Mouse (Mus musculus) hindbrain, embryonic 15.5 days (tissue): Measurements from ENCODE around the gene Sgf29. TPM values are rescaled to one million over a fixed set of nuclear protein-coding genes. Genes with fewer than 3 reads are reported as not detected.
"Not testable (repeated sequence)": the region's sequence is repeated elsewhere in the genome, so short reads cannot be mapped to it uniquely, and the experiment has no call there.

ENCODE experiments used
- ATAC-seq: fragments of 200-750 bp; cut with Nextera tagmentation; 2 replicates; pipeline ENCODE4 v1.8.0; 2017; ENCODE audit warnings: low read depth, moderate number of reproducible peaks, moderate TSS enrichment; ENCODE audit not compliant: low FRiP score
- H3K27ac ChIP-seq: fragments of 300-500 bp; sonication (generic); replicated peaks from 2 replicates; pipeline ENCODE4 v1.5.1; 2015; ENCODE audit warnings: mild to moderate bottlenecking, inconsistent platforms
- H3K27me3 ChIP-seq: fragments of 300-500 bp; sonication (generic); 2 replicates; pipeline ENCODE4 v1.6.1; 2015; ENCODE audit warnings: control low read depth, inconsistent platforms
- H3K36me3 ChIP-seq: fragments of 300-500 bp; sonication (generic); 2 replicates; pipeline ENCODE4 v1.6.1; 2015; ENCODE audit warnings: control low read depth, inconsistent platforms
- H3K4me1 ChIP-seq: fragments of 300-500 bp; sonication (generic); replicated peaks from 2 replicates; pipeline ENCODE4 v1.6.1; 2015; ENCODE audit warnings: control low read depth, inconsistent platforms
- H3K4me2 ChIP-seq: fragments of 300-500 bp; sonication (generic); 2 replicates; pipeline ENCODE4 v1.6.1; 2015; ENCODE audit warnings: moderate library complexity, mild to moderate bottlenecking, inconsistent platforms
- H3K4me3 ChIP-seq: fragments of 300-500 bp; sonication (generic); 2 replicates; pipeline ENCODE4 v1.5.1; 2015; ENCODE audit warnings: mild to moderate bottlenecking, inconsistent platforms
- H3K9ac ChIP-seq: fragments of 300-500 bp; sonication (generic); 2 replicates; pipeline ENCODE4 v1.6.1; 2015; ENCODE audit warnings: inconsistent platforms
- H3K9me3 ChIP-seq: fragments of 300-500 bp; sonication (generic); 2 replicates; pipeline ENCODE4 v1.6.1; 2016; ENCODE audit warnings: control low read depth, inconsistent platforms
- WGBS: fragments of 180-500 bp; shearing (Covaris S2); methylation state at CpG from one replicate; pipeline ENCODE4 v1.1.7; 2015; 5-methylcytosine and 5-hydroxymethylcytosine counted together
- polyA plus RNA-seq: library from polyadenylated mRNA; unstranded; fragments of >200 nt; fragmentation: Nextera tagmentation; extraction: Ambion mirVana; gene quantifications from 2 replicates; pipeline ENCODE4 v1.2.1, GENCODE M21; 2015

Sgf29 gene
- polyA plus RNA-seq, 1 experiment from 2014 or later: 58.7 TPM

DNA sequence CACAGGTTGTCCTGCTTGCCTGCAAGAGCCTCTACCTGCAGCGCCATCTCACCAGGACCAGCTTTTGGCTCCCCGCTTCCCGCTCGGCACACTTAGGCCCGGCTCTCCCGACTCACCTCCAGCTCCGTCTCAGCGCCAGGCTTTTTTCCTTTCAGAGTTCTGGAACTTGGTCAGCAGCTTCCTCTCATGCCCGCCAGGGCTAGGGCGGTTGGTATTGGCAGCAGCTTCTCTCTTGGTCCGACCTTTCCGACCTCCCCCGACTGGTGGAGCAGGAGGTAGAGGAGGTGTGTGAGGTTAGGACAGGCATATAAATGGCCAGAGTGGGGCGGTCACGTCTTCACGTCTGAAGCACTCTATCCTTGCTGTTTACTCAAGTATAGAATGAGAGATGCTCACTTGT lies 24.3 kb upstream of the Sgf29 start:
- ATAC-seq: no peak
- Histone ChIP-seq H3K4me1 (no peaks in the 10 kb centered on the region), H3K4me2 (0 out of 2 replicates have a peak overlapping the region, but pooled peaks have one; percentile 6), H3K27me3 (no peaks in the 10 kb centered on the region), H3K27ac (no peak overlapping the region), H3K9ac (no peak overlapping the region), H3K9me3 (no peaks in the 10 kb centered on the region), H3K4me3 (no peak overlapping the region), H3K36me3 (no peaks in the 10 kb centered on the region)
- 71% methylated on average over 16 of the region's 16 CpGs for WGBS

DNA sequence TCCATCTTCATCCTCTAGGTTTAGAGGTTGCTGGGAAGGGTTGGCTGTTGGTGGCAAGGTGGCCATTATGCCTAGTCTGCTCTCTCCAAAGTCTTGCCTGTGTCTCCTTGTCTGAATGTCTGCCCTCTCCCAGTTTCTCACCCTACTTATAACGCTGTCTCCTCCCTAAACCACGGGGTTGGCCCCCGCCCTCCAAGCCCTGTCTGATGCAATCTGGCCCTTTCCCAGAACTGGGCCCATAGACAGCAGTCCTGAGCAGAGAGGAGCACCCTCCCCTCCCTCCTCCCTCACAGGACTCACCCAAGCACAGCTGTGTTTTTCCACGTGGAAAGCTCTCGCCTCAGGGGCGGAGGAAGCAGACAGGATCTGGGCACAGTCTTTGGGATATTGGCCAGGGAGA lies 23.7 kb upstream of the Sgf29 start:
- WGBS: 45% methylated on average over 6 of the region's 6 CpGs
- H3K4me1 ChIP-seq: no peaks in the 10 kb centered on the region
- H3K4me2 ChIP-seq: no peak overlapping the region
- no peaks in the 10 kb centered on the region for H3K27me3 ChIP-seq
- H3K36me3 ChIP-seq: no peaks in the 10 kb centered on the region
- H3K4me3 ChIP-seq: no peak overlapping the region
- no peaks in the 10 kb centered on the region for H3K9me3 ChIP-seq
- no peak overlapping the region for H3K27ac ChIP-seq
- no peak for ATAC-seq
- H3K9ac ChIP-seq: no peak overlapping the region

GRCm38 (mm10) chr7:126625807-126626600 lies 23.1 kb upstream of the Sgf29 start:
- H3K27ac ChIP-seq: no peak overlapping the region
- H3K4me3 ChIP-seq: no peak overlapping the region
- no peaks in the 10 kb centered on the region for H3K27me3 ChIP-seq
- no peaks in the 10 kb centered on the region for H3K9me3 ChIP-seq
- no peaks in the 10 kb centered on the region for H3K4me1 ChIP-seq
- H3K36me3 ChIP-seq: no peaks in the 10 kb centered on the region
- no peak for ATAC-seq
- 87% methylated on average over 3 of the region's 3 CpGs for WGBS
- no peak overlapping the region for H3K9ac ChIP-seq
- no peak overlapping the region for H3K4me2 ChIP-seq

GRCm38 (mm10) chr7:126628111-126628510 lies 21.0 kb upstream of the Sgf29 start:
- Histone ChIP-seq H3K9me3 (no peaks in the 10 kb centered on the region), H3K36me3 (no peaks in the 10 kb centered on the region), H3K4me1 (no peaks in the 10 kb centered on the region), H3K4me3 (no peak overlapping the region), H3K27me3 (no peaks in the 10 kb centered on the region), H3K27ac (no peak overlapping the region), H3K9ac (no peak overlapping the region), H3K4me2 (no peak overlapping the region)
- 71% methylated on average over 6 of the region's 6 CpGs for WGBS
- no peak for ATAC-seq

DNA sequence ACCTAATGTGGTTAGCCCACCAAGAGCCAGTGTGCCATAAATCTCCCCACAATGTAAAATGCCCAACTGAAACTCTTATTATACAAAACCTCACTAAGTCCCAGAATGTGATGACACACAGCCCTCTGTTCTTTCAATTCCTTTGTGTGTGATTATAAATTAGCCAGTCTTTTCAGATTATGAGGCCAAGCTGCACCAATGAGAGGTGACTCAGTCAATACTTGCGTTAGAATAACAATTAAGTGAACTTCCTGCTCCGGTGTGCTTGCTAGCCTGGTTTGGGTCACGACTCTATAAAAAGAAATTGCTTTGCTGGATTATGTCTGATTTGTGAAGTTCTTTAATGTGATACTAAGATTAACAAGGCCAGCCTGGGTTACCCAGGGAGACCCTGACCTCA lies 19.2 kb upstream of the Sgf29 start:
- Histone ChIP-seq H3K36me3 (no peaks in the 10 kb centered on the region), H3K4me1 (no peaks in the 10 kb centered on the region), H3K9me3 (no peaks in the 10 kb centered on the region), H3K27me3 (no peaks in the 10 kb centered on the region), H3K4me3 (no peak overlapping the region), H3K4me2 (no peak overlapping the region), H3K9ac (no peak overlapping the region), H3K27ac (no peak overlapping the region)
- no peak for ATAC-seq
- 27% methylated on average over 3 of the region's 3 CpGs for WGBS

DNA sequence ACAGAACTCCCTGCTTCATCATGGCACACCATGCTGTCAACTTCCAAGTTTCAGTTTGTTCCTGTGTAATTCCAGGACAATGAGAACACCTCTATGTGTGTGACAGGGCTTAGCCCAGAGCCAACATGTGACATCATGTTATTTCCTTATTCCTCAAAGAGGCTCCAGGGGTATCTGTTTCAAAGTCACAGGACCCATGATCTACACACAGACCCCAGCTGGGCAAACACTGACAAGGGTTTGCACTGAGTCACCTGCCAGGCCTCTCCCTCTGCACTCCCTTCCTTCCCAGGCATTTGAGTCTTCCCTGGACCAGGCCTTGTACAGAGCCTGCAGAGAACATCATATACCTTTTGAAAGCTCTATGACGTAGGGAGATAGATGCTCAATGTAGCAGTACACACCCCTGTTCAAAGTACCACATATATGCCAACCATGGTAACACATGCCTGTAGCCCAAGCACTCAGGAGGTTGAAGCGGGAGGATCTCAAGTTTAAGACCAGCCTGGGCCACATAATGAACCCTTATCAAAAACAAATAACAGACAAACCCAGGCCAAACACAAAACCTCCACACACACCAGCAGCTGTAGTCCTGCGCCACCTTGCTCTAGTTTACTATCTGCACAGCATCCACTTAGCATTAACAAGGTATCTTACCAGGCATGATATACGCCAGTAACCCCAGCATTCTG lies 18.1 kb upstream of the Sgf29 start, which contains the start of gene Nupr1:
Gene Nupr1, minus strand, starts transcription at position 38 of the 695 bp plus-strand sequence.
- Histone ChIP-seq H3K36me3 (no peaks in the 10 kb centered on the region), H3K27me3 (no peaks in the 10 kb centered on the region), H3K4me1 (no peaks in the 10 kb centered on the region), H3K4me2 (no peak within 1 kb of the TSS), H3K27ac (no peak within 1 kb of the TSS), H3K9me3 (no peaks in the 10 kb centered on the region), H3K9ac (no peak within 1 kb of the TSS), H3K4me3 (no peak within 1 kb of the TSS)
- WGBS: 96% methylated on average over 4 of the region's 4 CpGs
- ATAC-seq: no peak

DNA sequence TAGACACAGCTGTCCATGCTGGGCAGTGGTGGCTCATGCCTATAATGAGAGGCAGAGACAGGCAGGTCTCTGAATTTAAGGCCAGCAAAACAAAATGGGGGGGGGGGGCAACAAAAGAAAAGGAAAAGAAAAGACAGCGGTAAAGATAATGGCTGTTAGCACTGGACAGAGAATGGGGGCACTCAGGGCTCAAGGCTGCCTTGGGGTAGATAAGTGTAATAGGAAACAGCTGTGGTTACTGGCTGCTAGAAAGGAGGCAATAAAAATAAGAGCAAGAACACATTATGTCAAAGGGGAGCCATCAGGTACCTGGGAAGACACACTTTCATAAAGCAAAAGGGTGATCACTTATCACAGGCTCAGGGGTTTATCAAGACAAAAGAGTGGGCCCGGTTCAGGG lies 16.6 kb upstream of the Sgf29 start:
- no peak overlapping the region for H3K27ac ChIP-seq
- H3K36me3 ChIP-seq: no peaks in the 10 kb centered on the region
- no peak overlapping the region for H3K4me2 ChIP-seq
- WGBS: 97% methylated on average over 2 of the region's 2 CpGs
- H3K4me1 ChIP-seq: no peaks in the 10 kb centered on the region
- no peak overlapping the region for H3K4me3 ChIP-seq
- no peaks in the 10 kb centered on the region for H3K9me3 ChIP-seq
- no peak overlapping the region for H3K9ac ChIP-seq
- no peak for ATAC-seq
- H3K27me3 ChIP-seq: no peaks in the 10 kb centered on the region

DNA sequence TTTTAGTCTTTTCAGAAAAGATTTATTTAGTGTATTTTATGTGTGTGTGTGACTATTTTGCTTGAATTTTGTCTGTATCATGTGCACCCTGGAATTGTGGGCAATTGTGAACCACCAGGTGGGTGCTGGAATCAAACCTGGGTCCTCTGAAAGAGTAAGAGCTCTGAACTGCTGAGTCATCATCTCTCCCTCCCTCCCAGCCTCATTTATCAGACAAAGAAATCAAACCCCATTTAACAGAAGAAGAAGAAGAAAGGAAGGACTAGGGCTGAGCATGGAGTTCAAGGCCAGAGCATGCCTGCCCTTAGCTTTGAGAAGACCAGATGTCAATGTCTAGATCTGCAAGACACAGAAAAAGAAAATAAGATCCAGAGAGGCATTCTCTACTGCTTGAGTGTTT lies 13.7 kb upstream of the Sgf29 start:
- Histone ChIP-seq H3K36me3 (no peaks in the 10 kb centered on the region), H3K9ac (no peak overlapping the region), H3K4me2 (no peak overlapping the region), H3K9me3 (no peaks in the 10 kb centered on the region), H3K4me3 (no peak overlapping the region), H3K27ac (no peak overlapping the region), H3K27me3 (no peaks in the 10 kb centered on the region), H3K4me1 (no peaks in the 10 kb centered on the region)
- no peak for ATAC-seq

- H3K27ac ChIP-seq: no peak overlapping the region
- H3K4me3 ChIP-seq: no peak overlapping the region
- H3K27me3 ChIP-seq: no peaks in the 10 kb centered on the region
- no peak for ATAC-seq
- H3K4me2 ChIP-seq: no peak overlapping the region
- H3K9ac ChIP-seq: no peak overlapping the region
- H3K9me3 ChIP-seq: no peaks in the 10 kb centered on the region
- no peaks in the 10 kb centered on the region for H3K36me3 ChIP-seq
- no peaks in the 10 kb centered on the region for H3K4me1 ChIP-seq
- whole genome bisulfite sequencing: 22% methylated on average over 4 of the region's 4 CpGs
Measured at GRCm38 (mm10) chr7:126636733-126637520, 12.2 kb upstream of the Sgf29 start.

DNA sequence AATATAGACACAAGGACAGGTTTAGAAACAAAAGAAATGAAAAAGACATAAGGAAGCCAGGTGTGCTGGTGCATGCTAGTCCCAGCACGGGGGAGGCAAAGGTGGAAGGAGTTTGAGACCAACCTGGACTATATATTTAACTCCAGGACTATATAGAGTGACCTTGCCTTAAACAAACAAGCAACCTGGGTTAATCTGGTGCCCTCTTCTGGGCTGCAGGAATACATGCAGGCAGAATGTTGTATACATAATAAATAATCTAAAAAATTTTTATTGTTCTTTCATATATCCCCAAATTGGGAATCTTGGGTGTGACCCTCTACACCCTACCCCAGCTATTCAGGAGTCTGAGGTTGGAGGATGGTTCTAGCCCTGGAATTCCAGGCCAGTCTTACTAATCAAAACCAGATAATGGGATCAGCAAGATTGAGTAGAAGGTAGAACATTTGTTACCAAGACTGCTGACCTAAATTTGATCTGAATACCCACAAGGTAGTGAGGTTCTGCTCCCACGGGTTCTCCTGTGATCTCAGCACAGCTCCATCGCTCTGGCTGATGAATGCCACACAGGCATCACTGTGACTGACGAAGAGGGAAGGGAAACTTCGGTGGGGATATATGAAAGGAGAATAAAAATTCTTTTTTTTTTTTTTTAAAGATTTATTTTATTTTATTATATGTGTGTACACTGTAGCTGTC lies 6.4 kb upstream of the Sgf29 start:
- Histone ChIP-seq H3K4me1 (no peaks in the 10 kb centered on the region), H3K27ac (no peak overlapping the region), H3K9me3 (no peaks in the 10 kb centered on the region), H3K27me3 (no peaks in the 10 kb centered on the region), H3K36me3 (no peaks in the 10 kb centered on the region), H3K9ac (no peak overlapping the region), H3K4me3 (no peak overlapping the region), H3K4me2 (no peak overlapping the region)
- 74% methylated on average over 5 of the region's 5 CpGs for WGBS
- no peak for ATAC-seq

- not testable (repeated sequence) for H3K27ac ChIP-seq, H3K9ac ChIP-seq, H3K4me3 ChIP-seq, ATAC-seq, H3K27me3 ChIP-seq, H3K36me3 ChIP-seq, H3K4me2 ChIP-seq, H3K9me3 ChIP-seq, H3K4me1 ChIP-seq
- 67% methylated on average over 3 of the region's 3 CpGs for WGBS
Measured at GRCm38 (mm10) chr7:126643244-126643617, 5.9 kb upstream of the Sgf29 start.

DNA sequence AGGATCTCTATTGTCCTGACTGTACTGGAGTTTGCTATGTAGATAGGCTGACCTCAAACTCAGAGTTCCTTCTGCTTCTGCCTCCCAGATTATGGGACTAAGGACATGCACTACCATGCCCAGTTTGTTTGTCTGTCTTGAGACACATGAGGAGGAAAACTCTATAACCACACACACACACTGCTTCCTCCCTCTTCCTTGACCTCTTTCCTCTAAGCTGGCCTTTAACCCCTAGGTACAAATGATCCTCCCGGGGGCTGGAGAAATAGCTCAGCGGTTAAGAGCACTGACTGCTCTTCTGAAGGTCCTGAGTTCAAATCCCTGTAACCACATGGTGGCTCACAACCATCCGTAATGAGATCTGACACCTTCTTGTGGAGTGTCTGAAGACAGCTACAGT lies 4.8 kb upstream of the Sgf29 start:
- no peaks in the 10 kb centered on the region for H3K9me3 ChIP-seq
- H3K4me3 ChIP-seq: no peak overlapping the region
- no peaks in the 10 kb centered on the region for H3K27me3 ChIP-seq
- peaks cover 6% of the 10 kb centered on the region for H3K4me1 ChIP-seq
- ATAC-seq: no peak
- H3K27ac ChIP-seq: no peak overlapping the region
- no peaks in the 10 kb centered on the region for H3K36me3 ChIP-seq
- H3K4me2 ChIP-seq: no peak overlapping the region
- H3K9ac ChIP-seq: no peak overlapping the region
- WGBS: 77% methylated on average over 3 of the region's 3 CpGs
